Mouse (Mus musculus) mesoderm, embryonic 11.5 days (tissue): ENCODE results near the gene Gm42957.
"Not testable (repeated sequence)": the region's sequence is repeated elsewhere in the genome, so short reads cannot be mapped to it uniquely, and the experiment has no call there.

Experiments used
- DNase-seq: peaks from one replicate; pipeline ENCODE4 v3.0.0-alpha.2; 2012; ENCODE audit warnings: low read depth, low spot score

The Gm42957 gene

GRCm38 (mm10) chr3:96634928-96635879 lies at the start of gene Gm42957, which contains the start of gene Pex11b:
TSS of gene Gm42957 (plus strand) at chr3:96635474.
TSS of gene Pex11b (plus strand) at chr3:96635376.
- peak; percentile 85 for DNase-seq

GRCm38 (mm10) chr3:96590657-96591056 lies 44.6 kb upstream of the Gm42957 start:
- no peak for DNase-seq

GRCm38 (mm10) chr3:96593374-96593773 lies 41.9 kb upstream of the Gm42957 start:
- DNase-seq = no peak

- peak; percentile 90 for DNase-seq
These were observed 41.3 kb upstream of the Gm42957 start, which contains the start of gene Polr3gl for GRCm38 (mm10) chr3:96593790-96594560. TSS of gene Polr3gl (minus strand) at chr3:96594181.

GRCm38 (mm10) chr3:96594851-96595250 lies 40.4 kb upstream of the Gm42957 start:
- no peak for DNase-seq

GRCm38 (mm10) chr3:96595661-96596060 lies 39.6 kb upstream of the Gm42957 start:
- DNase-seq = no peak

- no peak for DNase-seq
These were observed 39.0 kb upstream of the Gm42957 start, which contains the start of gene Ankrd34a for GRCm38 (mm10) chr3:96596228-96596707. TSS of gene Ankrd34a (plus strand) at chr3:96596636.

GRCm38 (mm10) chr3:96596855-96597254 lies 38.4 kb upstream of the Gm42957 start:
- DNase-seq = no peak

GRCm38 (mm10) chr3:96597435-96597891 lies 37.8 kb upstream of the Gm42957 start:
- peak; percentile 47 for DNase-seq

- DNase-seq = peak; percentile 73
These were observed 36.9 kb upstream of the Gm42957 start for GRCm38 (mm10) chr3:96598156-96599068.

- no peak for DNase-seq
These were observed 36.2 kb upstream of the Gm42957 start for GRCm38 (mm10) chr3:96599069-96599393.

- no peak for DNase-seq
These were observed 35.9 kb upstream of the Gm42957 start for GRCm38 (mm10) chr3:96599411-96599810.

GRCm38 (mm10) chr3:96600639-96601250 lies 34.5 kb upstream of the Gm42957 start, which contains the start of gene Lix1l:
TSS of gene Lix1l (plus strand) at chr3:96601149.
- peak; percentile 97 for DNase-seq

- peak; percentile 61 for DNase-seq
These were observed 34.0 kb upstream of the Gm42957 start for GRCm38 (mm10) chr3:96601251-96601787.

GRCm38 (mm10) chr3:96601941-96602703 lies 33.2 kb upstream of the Gm42957 start:
- no peak for DNase-seq

- no peak for DNase-seq
These were observed 32.6 kb upstream of the Gm42957 start for GRCm38 (mm10) chr3:96602704-96603084.

GRCm38 (mm10) chr3:96603311-96603710 lies 32.0 kb upstream of the Gm42957 start:
- no peak for DNase-seq

GRCm38 (mm10) chr3:96606007-96606406 lies 29.3 kb upstream of the Gm42957 start:
- DNase-seq = not testable (repeated sequence)

- DNase-seq = no peak
These were observed 28.7 kb upstream of the Gm42957 start for GRCm38 (mm10) chr3:96606618-96607017.
